Mouse (Mus musculus) left cerebral cortex, adult 2 months (tissue): ENCODE data around the gene Casp8. TPM values are rescaled to one million over a fixed set of nuclear protein-coding genes. Genes with fewer than 3 reads are reported as not detected.
"Not testable (repeated sequence)": the region's sequence is repeated elsewhere in the genome, so short reads cannot be mapped to it uniquely, and the experiment has no call there.

Experiments
- DNase-seq, 2 experiments: peaks; one replicate each; pipeline ENCODE4 v3.0.0; 2021 to 2022; ENCODE audit warnings: low spot score in 2 of 2, mixed read lengths in 1 of 2; ENCODE audit errors: extremely low spot score in 1 of 2
- H3K27ac ChIP-seq: fragments of 200-600 bp; 2 replicates; pipeline ENCODE4 v1.8.1; 2022
- H3K4me3 ChIP-seq: fragments of 200-600 bp; 2 replicates; pipeline ENCODE4 v1.8.1; 2022
- CTCF ChIP-seq: fragments of 200-600 bp; IDR thresholded peaks from 2 replicates; pipeline ENCODE4 v1.8.1; 2022; ENCODE audit warnings: antibody characterized with exemption, mild to moderate bottlenecking, moderate library complexity
- intact Hi-C: fragments of 180-260 bp; cut with DNase I; formaldehyde crosslinking; loops from one replicate; pipeline ENCODE4 v1.15.1; 2025
- total RNA-seq, 2 experiments: library from RNA; stranded (reverse); gene quantifications; 2 replicates each; pipeline ENCODE4 v1.2.3; 2021

The Casp8 gene
- total RNA-seq, 2 experiments from 2014 or later, result 1.8 to 2.9 TPM

GRCm38 (mm10) chr1:58885646-58886045, 90.5 kb downstream of the Casp8 start:
- intact Hi-C loops, result no loop called here
- no peak overlapping the region for H3K27ac ChIP-seq
- no peak overlapping the region for H3K4me3 ChIP-seq
- no peak for TF ChIP-seq CTCF
- DNase-seq, result no peak

- intact Hi-C loops, result no loop called here
- TF ChIP-seq CTCF, result no peak
- no peak for DNase-seq
- Histone ChIP-seq H3K4me3 (no peak overlapping the region), H3K27ac (no peak overlapping the region)
Observed at GRCm38 (mm10) chr1:58889826-58890546, 94.8 kb downstream of the Casp8 start.

- H3K4me3 ChIP-seq, intact Hi-C loops, DNase-seq, H3K27ac ChIP-seq: not testable (repeated sequence)
Observed at GRCm38 (mm10) chr1:58890697-58891290, 95.6 kb downstream of the Casp8 start.

- H3K27ac ChIP-seq, intact Hi-C loops, H3K4me3 ChIP-seq, DNase-seq: not testable (repeated sequence)
Observed at GRCm38 (mm10) chr1:58891481-58892170, 96.5 kb downstream of the Casp8 start.

GRCm38 (mm10) chr1:58892386-58892785, 97.2 kb downstream of the Casp8 start:
- intact Hi-C loops, result not testable (repeated sequence)

More at GRCm38 (mm10) chr1:58892386-58892785, 97.2 kb downstream of the Casp8 start:
- DNase-seq, H3K4me3 ChIP-seq, H3K27ac ChIP-seq: not testable (repeated sequence)

Other genes starting within 250 kb of the Casp8 start
- gene Fam126b, start 209.1 kb upstream of the Casp8 start, total RNA-seq, result 100 to 1,000 TPM; 133 to 146 TPM
- 100 to 1,000 TPM; 109 to 114 TPM for gene Ndufb3, start 209.0 kb upstream of the Casp8 start, total RNA-seq
- gene Als2cr12, start 99.4 kb upstream of the Casp8 start, total RNA-seq, result not detected
- gene Cflar, start 83.9 kb upstream of the Casp8 start, total RNA-seq, result 10 to 100 TPM; 25.1 to 30.1 TPM
- gene Trak2, start 178.1 kb downstream of the Casp8 start, total RNA-seq, result 100 to 1,000 TPM; 134 to 136 TPM
- gene Stradb, start 178.1 kb downstream of the Casp8 start, total RNA-seq, result 10 to 100 TPM; 59.3 to 59.6 TPM